Comparison of ENCODE assay signal across 23 mouse cellular contexts in the genomic region with DNA sequence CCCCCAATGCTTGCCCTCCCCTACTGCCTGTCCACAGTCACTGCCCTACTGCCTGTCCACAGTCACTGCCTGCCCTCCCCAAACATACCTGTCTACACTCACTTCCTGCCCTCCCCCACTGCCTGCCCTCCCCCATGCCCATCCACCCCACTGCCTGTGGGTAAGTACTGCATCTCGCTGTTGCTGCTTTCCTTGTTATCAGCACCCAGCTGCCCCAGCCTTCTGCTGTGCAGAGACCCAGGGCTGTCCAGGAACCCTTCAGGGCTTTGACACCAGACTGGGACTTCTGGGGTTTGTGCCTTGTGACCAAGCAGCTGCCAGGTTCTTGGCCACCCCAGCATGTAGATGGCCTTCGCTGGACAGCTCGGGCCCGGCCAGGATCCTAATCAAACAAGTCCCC. TPM values are rescaled to one million over a fixed set of nuclear protein-coding genes. Genes with fewer than 3 reads are reported as not detected.
DNase-seq lines count a peak whose midpoint lies in the region; ATAC-seq and TF ChIP-seq lines count a peak whose summit lies in the region.
"Had no signal": no experiment of that assay in that cellular context is flagged by ENCODE, and none has a peak within 500 bp of the region (broad histone marks: within the 10 kb centered on the region; RNA-seq: fewer than 3 reads in every experiment).

No protein-coding gene starts in this region.

- no peak overlapping the region for H3K9ac ChIP-seq in liver, embryonic 14.5 days (replicated peaks)
- H3K9ac ChIP-seq in lung, postnatal 0 days (replicated peaks; ENCODE audit: low read depth): no peak overlapping the region
- H3K9ac ChIP-seq: embryonic facial prominence, embryonic 12.5 days; embryonic facial prominence, embryonic 15.5 days; forebrain, postnatal 0 days; hindbrain, embryonic 13.5 days had no signal

- TF ChIP-seq CTCF in layer of hippocampus, adult 2 months (conservative IDR thresholded peaks at IDR 0.05): no peak
- TF ChIP-seq CTCF in G1E (IDR thresholded peaks at IDR 0.05; ENCODE audit: low read depth, low read length): no peak
- TF ChIP-seq CTCF in liver, embryonic 14.5 days (IDR thresholded peaks at IDR 0.05; ENCODE audit: low read depth): no peak
- no peak for TF ChIP-seq CTCF in lung, postnatal 0 days (IDR thresholded peaks at IDR 0.05)

- H3K4me2 ChIP-seq in liver, embryonic 14.5 days (ENCODE audit: low read depth): no peak overlapping the region
- no peak overlapping the region for H3K4me2 ChIP-seq in lung, postnatal 0 days (replicated peaks; ENCODE audit: low read depth, low read length)
- H3K4me2 ChIP-seq: embryonic facial prominence, embryonic 12.5 days; embryonic facial prominence, embryonic 15.5 days; hindbrain, embryonic 13.5 days had no signal

- 0 out of 2 replicates have a peak overlapping the region, but pooled peaks have one; percentile 39 for H3K27ac ChIP-seq in layer of hippocampus, adult 2 months
- no peak overlapping the region for H3K27ac ChIP-seq in liver, embryonic 14.5 days
- H3K27ac ChIP-seq in lung, postnatal 0 days (ENCODE audit: low read length): no peak overlapping the region
- H3K27ac ChIP-seq: embryonic facial prominence, embryonic 12.5 days; embryonic facial prominence, embryonic 15.5 days; gastrocnemius, adult 2 months; hindbrain, embryonic 10.5 days; hindbrain, embryonic 13.5 days had no signal

- ATAC-seq in CD4-positive, CD25-positive, alpha-beta regulatory T cell, adult 4 months: no peak
- ATAC-seq in G1E (ENCODE audit: extremely low read depth, insufficient number of reproducible peaks, low FRiP score, poor library complexity, severe bottlenecking): peak; percentile 10; the same call in 1 of the 2 replicates
- peak; percentile 27; the same call in 1 of the 2 replicates for ATAC-seq in liver, embryonic 14.5 days (ENCODE audit: insufficient read depth)
- ATAC-seq in lung, postnatal 0 days: no peak
- ATAC-seq: activated CD4-positive, CD25-positive, alpha-beta regulatory T cell, adult 4 months; forebrain, embryonic 14.5 days; forebrain, postnatal 0 days; hindbrain, embryonic 16.5 days had no signal

- peaks cover 55% of the 10 kb centered on the region for H3K4me1 ChIP-seq in G1E (ENCODE audit: insufficient read depth, low read depth, low read length)
- peaks cover 0 to 8% of the 10 kb centered on the region in 2 experiments; a peak in 3 of 4 replicates for H3K4me1 ChIP-seq in liver, embryonic 14.5 days (replicated peaks; ENCODE audit: control insufficient read depth in 2 of 2, insufficient read depth in 2 of 2, low read length in 1 of 2)
- no peaks in the 10 kb centered on the region; the same call in 1 of the 2 replicates for H3K4me1 ChIP-seq in lung, postnatal 0 days (ENCODE audit: insufficient read depth, low read depth, low read length)

- TF ChIP-seq EP300 in liver, embryonic 14.5 days (IDR thresholded peaks at IDR 0.05; ENCODE audit: low read depth): no peak
- no peak for TF ChIP-seq EP300 in lung, postnatal 0 days (IDR thresholded peaks at IDR 0.05)

- no peaks in the 10 kb centered on the region for H3K27me3 ChIP-seq in G1E (ENCODE audit: insufficient read depth, low read length)
- no peaks in the 10 kb centered on the region for H3K27me3 ChIP-seq in liver, embryonic 14.5 days (ENCODE audit: control insufficient read depth, insufficient read depth, low read length)
- no peaks in the 10 kb centered on the region for H3K27me3 ChIP-seq in lung, postnatal 0 days (replicated peaks; ENCODE audit: insufficient read depth, low read length)
- H3K27me3 ChIP-seq: embryonic facial prominence, embryonic 12.5 days; embryonic facial prominence, embryonic 15.5 days; hindbrain, embryonic 13.5 days had no signal

- no peak overlapping the region for H3K4me3 ChIP-seq in layer of hippocampus, adult 2 months
- H3K4me3 ChIP-seq in G1E (ENCODE audit: low read depth, low read length): peak overlapping the region; percentile 23; the same call in 1 of the 2 replicates
- no peak overlapping the region for H3K4me3 ChIP-seq in liver, embryonic 14.5 days (ENCODE audit: insufficient read depth in 1 of 2, low read depth in 2 of 2, low read length in 2 of 2)
- H3K4me3 ChIP-seq in lung, postnatal 0 days (ENCODE audit: low read depth, low read length): no peak overlapping the region
- H3K4me3 ChIP-seq: embryonic facial prominence, embryonic 12.5 days; embryonic facial prominence, embryonic 15.5 days; gastrocnemius, adult 2 months; hindbrain, embryonic 10.5 days; hindbrain, embryonic 13.5 days had no signal

- H3K36me3 ChIP-seq in G1E (replicated peaks): peaks cover 80% of the 10 kb centered on the region
- H3K36me3 ChIP-seq in liver, embryonic 14.5 days (replicated peaks; ENCODE audit: control insufficient read depth, insufficient read depth, low read depth): peaks cover 6% of the 10 kb centered on the region
- 0 out of 2 replicates have a peak, but pooled peaks cover 12% of the 10 kb centered on the region for H3K36me3 ChIP-seq in lung, postnatal 0 days (ENCODE audit: insufficient read depth, low read length)

- peak; percentile 36 for DNase-seq in CD4-positive, CD25-positive, alpha-beta regulatory T cell, adult 2 months (ENCODE audit: low read depth, low spot score)
- DNase-seq in layer of hippocampus, adult 2 months (ENCODE audit: low spot score in 2 of 2): no peak
- no peak for DNase-seq in layer of hippocampus, adult 9-11 months
- no peak for DNase-seq in G1E (ENCODE audit: low spot score)
- no peak for DNase-seq in liver, embryonic 14.5 days (ENCODE audit: low read depth in 3 of 3, low spot score in 3 of 3)
- DNase-seq in right cerebral cortex, postnatal 10 days (ENCODE audit: low spot score in 2 of 2): no peak
- DNase-seq in lung, postnatal 0 days (ENCODE audit: low spot score): no peak
- DNase-seq: adrenal gland, adult 8-10 months; adrenal gland, postnatal 25 days; cerebellum, adult 18-20 months; cerebellum, adult 9-10 months; forebrain, postnatal 0 days; gastrocnemius, adult 2 months; gastrocnemius, postnatal 14 days; heart, adult 11 months had no signal

- 62% methylated on average over 4 of the region's 4 CpGs for WGBS in liver, embryonic 14.5 days (ENCODE audit: insufficient replicate concordance)
- WGBS in lung, postnatal 0 days: 91% methylated on average over 4 of the region's 4 CpGs

- H3K9me3 ChIP-seq in G1E (replicated peaks): no peaks in the 10 kb centered on the region
- no peaks in the 10 kb centered on the region for H3K9me3 ChIP-seq in liver, embryonic 14.5 days (ENCODE audit: control insufficient read depth, low read length)
- no peaks in the 10 kb centered on the region for H3K9me3 ChIP-seq in lung, postnatal 0 days (ENCODE audit: low read length)
- H3K9me3 ChIP-seq: embryonic facial prominence, embryonic 12.5 days; embryonic facial prominence, embryonic 15.5 days; hindbrain, embryonic 10.5 days; hindbrain, embryonic 13.5 days had no signal

RNA-seq across cellular contexts. Expression of a gene that starts 5.5 kb away (rescaled TPM):
- 1 to 10 TPM; 3.2 to 4.8 TPM for polyA plus RNA-seq in CD4-positive, CD25-positive, alpha-beta regulatory T cell, adult 4 months (2017; shearing (Covaris generic))
- 10 to 100 TPM; 12.7 to 14.3 TPM for total RNA-seq in layer of hippocampus, adult 2 months (2021)
- total RNA-seq in G1E (2014; fragmentation: Nextera tagmentation) (231 and 242 TPM in 2 replicates), G1E (2017) (57.5 and 64.5 TPM in 2 replicates)
- polyA plus RNA-seq in G1E (2012): 222 and 227 TPM in 2 replicates
- 16.1 and 17.3 TPM in 2 replicates for polyA plus RNA-seq in liver, embryonic 14.5 days (2012; rRNA removed)
- 5.4 and 5.8 TPM in 2 replicates for polyA plus RNA-seq in liver, embryonic 14.5 days (2014; fragmentation: Nextera tagmentation; extraction: Ambion mirVana)
- polyA plus RNA-seq in lung, postnatal 0 days (2015; fragmentation: Nextera tagmentation; extraction: Ambion mirVana): 3.8 and 4.0 TPM in 2 replicates

RNA-seq across cellular contexts. Expression of a gene that starts 33.8 kb away (rescaled TPM):
- 1 to 10 TPM; 8.2 to 8.6 TPM for polyA plus RNA-seq in CD4-positive, CD25-positive, alpha-beta regulatory T cell, adult 4 months (2017; shearing (Covaris generic))
- total RNA-seq in layer of hippocampus, adult 2 months (2021): 1 to 10 TPM; 2.6 to 3.6 TPM
- 2.7 and 3.2 TPM in 2 replicates for total RNA-seq in G1E (2014; fragmentation: Nextera tagmentation)
- 6.9 and 7.1 TPM in 2 replicates for total RNA-seq in G1E (2017)
- polyA plus RNA-seq in G1E (2012): 4.7 and 4.9 TPM in 2 replicates
- 0.96 and 1.00 TPM in 2 replicates for polyA plus RNA-seq in liver, embryonic 14.5 days (2012; rRNA removed)
- polyA plus RNA-seq in liver, embryonic 14.5 days (2014; fragmentation: Nextera tagmentation; extraction: Ambion mirVana): 0.53 and 0.75 TPM in 2 replicates
- 3.6 and 3.9 TPM in 2 replicates for polyA plus RNA-seq in lung, postnatal 0 days (2015; fragmentation: Nextera tagmentation; extraction: Ambion mirVana)

RNA-seq across cellular contexts. Expression of a gene that starts 50.4 kb away (rescaled TPM):
- polyA plus RNA-seq in CD4-positive, CD25-positive, alpha-beta regulatory T cell, adult 4 months (2017; shearing (Covaris generic)): 10 to 100 TPM; 11.5 to 15.6 TPM
- total RNA-seq in layer of hippocampus, adult 2 months (2021): 10 to 100 TPM; 14.8 to 15.7 TPM
- total RNA-seq in G1E (2014; fragmentation: Nextera tagmentation) (3.6 and 4.4 TPM in 2 replicates), G1E (2017) (25.6 and 27.5 TPM in 2 replicates)
- polyA plus RNA-seq in G1E (2012): 10.9 and 11.1 TPM in 2 replicates
- 3.1 and 4.0 TPM in 2 replicates for polyA plus RNA-seq in liver, embryonic 14.5 days (2012; rRNA removed)
- 2.6 and 3.4 TPM in 2 replicates for polyA plus RNA-seq in liver, embryonic 14.5 days (2014; fragmentation: Nextera tagmentation; extraction: Ambion mirVana)
- 9.3 and 9.9 TPM in 2 replicates for polyA plus RNA-seq in lung, postnatal 0 days (2015; fragmentation: Nextera tagmentation; extraction: Ambion mirVana)

Comparison
In these comparisons a context has a peak if more than half of its experiments do, and no peak if none do; other contexts are left out.
1. ATAC-seq: peak in G1E (single experiment) and liver, embryonic 14.5 days (single experiment); none in CD4-positive, CD25-positive, alpha-beta regulatory T cell, adult 4 months (single experiment) and lung, postnatal 0 days (single experiment).
2. RNA of a gene that starts 5.5 kb away (polyA plus RNA-seq): 222 to 227 TPM in G1E; 5.4 to 17.3 TPM in liver, embryonic 14.5 days, 3.2 to 4.8 TPM in CD4-positive, CD25-positive, alpha-beta regulatory T cell, adult 4 months and 3.8 to 4.0 TPM in lung, postnatal 0 days; every median in the first group is over 10 times any median in the second.